Mouse (Mus musculus): ENCODE measurements at regions not wholly inside any gene's neighbourhood (a gene's known extent, or its start where the extent isn't known, plus 50 kb on each side); places are given as distances from the start of the nearest gene placed in this dataset.
"Not testable (repeated sequence)": the region's sequence is repeated elsewhere in the genome, so short reads cannot be mapped to it uniquely, and the experiment has no call there.

- not testable (repeated sequence) for DNase-seq (ENCODE audit: low spot score)
Observed at GRCm38 (mm10) chr2:100569891-100570290, 1054.6 kb upstream of the Rag2 start.

- DNase-seq (ENCODE audit: low spot score) = not testable (repeated sequence)
Observed at GRCm38 (mm10) chr2:100590643-100591042, 1033.9 kb upstream of the Rag2 start.

- not testable (repeated sequence) for DNase-seq (ENCODE audit: low spot score)
Observed at GRCm38 (mm10) chr2:100626183-100626582, 998.3 kb upstream of the Rag2 start.

- not testable (repeated sequence) for DNase-seq (ENCODE audit: low spot score)
Observed at GRCm38 (mm10) chr2:100652742-100653141, 971.8 kb upstream of the Rag2 start.

GRCm38 (mm10) chr2:100671384-100672039, 953.0 kb upstream of the Rag2 start:
- not testable (repeated sequence) for DNase-seq (ENCODE audit: low spot score)

GRCm38 (mm10) chr2:100708395-100708794, 916.1 kb upstream of the Rag2 start:
- DNase-seq (ENCODE audit: low spot score) = not testable (repeated sequence)

- not testable (repeated sequence) for DNase-seq (ENCODE audit: low spot score)
Observed at GRCm38 (mm10) chr2:100743294-100743693, 881.2 kb upstream of the Rag2 start.

- not testable (repeated sequence) for DNase-seq (ENCODE audit: low spot score)
Observed at GRCm38 (mm10) chr2:100755033-100755432, 869.5 kb upstream of the Rag2 start.

GRCm38 (mm10) chr2:100785392-100785791, 839.1 kb upstream of the Rag2 start:
- no peak for DNase-seq (ENCODE audit: low spot score)

GRCm38 (mm10) chr2:100795578-100795977, 828.9 kb upstream of the Rag2 start:
- no peak for DNase-seq (ENCODE audit: low spot score)

- DNase-seq (ENCODE audit: low spot score) = no peak
Observed at GRCm38 (mm10) chr2:100796830-100797229, 827.7 kb upstream of the Rag2 start.

GRCm38 (mm10) chr2:100797502-100797901, 827.0 kb upstream of the Rag2 start:
- no peak for DNase-seq (ENCODE audit: low spot score)

GRCm38 (mm10) chr2:100812546-100812945, 812.0 kb upstream of the Rag2 start:
- peak; percentile 4 for DNase-seq (ENCODE audit: low spot score)

GRCm38 (mm10) chr2:100814613-100815258, 809.8 kb upstream of the Rag2 start:
- no peak for DNase-seq (ENCODE audit: low spot score)

- no peak for DNase-seq (ENCODE audit: low spot score)
Observed at GRCm38 (mm10) chr2:100834056-100834455, 790.5 kb upstream of the Rag2 start.

GRCm38 (mm10) chr2:100857772-100858171, 766.7 kb upstream of the Rag2 start:
- no peak for DNase-seq (ENCODE audit: low spot score)

GRCm38 (mm10) chr2:100865495-100865894, 759.0 kb upstream of the Rag2 start:
- no peak for DNase-seq (ENCODE audit: low spot score)

Data from embryo, embryonic 10.5 days (tissue).